Comparison of ENCODE assay signal across 21 mouse cellular contexts in the genomic region with DNA sequence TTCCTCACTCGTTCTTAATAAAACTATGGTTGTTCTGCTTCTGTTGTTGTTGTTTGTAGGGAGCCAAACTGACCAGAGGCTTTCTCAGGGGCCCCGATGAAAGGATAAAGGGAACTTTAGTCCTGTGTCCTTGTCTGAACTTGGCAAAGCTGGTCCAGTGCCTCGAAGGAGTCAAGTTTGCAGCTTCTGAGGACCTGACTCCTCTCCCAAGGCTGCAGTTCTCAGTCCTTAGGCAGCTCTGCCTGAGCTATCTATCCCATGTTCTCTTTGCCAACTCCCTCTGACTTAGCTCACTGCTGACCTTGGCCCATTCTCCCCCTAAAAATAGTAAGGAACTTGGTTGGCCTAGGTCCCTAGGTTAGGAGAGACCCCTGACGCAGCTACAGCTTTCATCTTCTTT. TPM values are rescaled to one million over a fixed set of nuclear protein-coding genes. Genes with fewer than 3 reads are reported as not detected.
"Had no signal": no experiment of that assay in that cellular context is flagged by ENCODE, and none has a peak within 500 bp of the region (broad histone marks: within the 10 kb centered on the region; RNA-seq: fewer than 3 reads in every experiment).

No protein-coding gene starts in this region.

- H3K27me3 ChIP-seq: liver, embryonic 12.5 days; midbrain, embryonic 13.5 days; midbrain, embryonic 15.5 days; neural tube, embryonic 12.5 days; stomach, embryonic 15.5 days had no signal

- H3K27ac ChIP-seq: liver, embryonic 12.5 days; liver, embryonic 14.5 days; midbrain, embryonic 13.5 days; midbrain, embryonic 15.5 days; neural tube, embryonic 12.5 days; stomach, embryonic 15.5 days; stomach, postnatal 0 days had no signal

- ATAC-seq: liver, embryonic 12.5 days; midbrain, embryonic 13.5 days; midbrain, embryonic 15.5 days had no signal

- H3K4me3 ChIP-seq: liver, embryonic 12.5 days; megakaryocyte, embryonic 14.5 days; midbrain, embryonic 13.5 days; midbrain, embryonic 15.5 days; neural tube, embryonic 12.5 days; stomach, embryonic 15.5 days had no signal

- H3K36me3 ChIP-seq: liver, embryonic 12.5 days; midbrain, embryonic 13.5 days; midbrain, embryonic 15.5 days; neural tube, embryonic 12.5 days; stomach, embryonic 15.5 days had no signal

- H3K4me1 ChIP-seq: midbrain, embryonic 13.5 days; midbrain, embryonic 15.5 days; stomach, embryonic 15.5 days had no signal

- DNase-seq: lung, adult 18-20 months; lung, embryonic 14.5 days; lung, postnatal 10 days; lung, postnatal 4 days; right cerebral cortex, postnatal 14 days; spleen, adult 18-20 months; thymus, adult 18-20 months; thymus, postnatal 14 days; thymus, postnatal 36 days had no signal

RNA-seq across cellular contexts. Expression of gene Sh2d6, which starts 5.6 kb away (rescaled TPM):
- total RNA-seq: midbrain, postnatal 0 days; monocyte, adult 5-6 weeks had no signal
- polyA plus RNA-seq: liver, embryonic 12.5 days; liver, embryonic 14.5 days; liver, embryonic 16.5 days; lung, embryonic 14.5 days; lung, embryonic 16.5 days had no signal
